Mouse (Mus musculus) frontal cortex, postnatal 36 days (tissue): ENCODE results near the gene Banf2.
A peak's percentile ranks its signal among the peaks of the same experiment; 100 is the strongest.

Experiments used
- DNase-seq, 2 experiments: peaks; one replicate each; pipeline ENCODE4 v3.0.0; 2022; ENCODE audit warnings: low spot score in 2 of 2

Banf2 gene

DNA sequence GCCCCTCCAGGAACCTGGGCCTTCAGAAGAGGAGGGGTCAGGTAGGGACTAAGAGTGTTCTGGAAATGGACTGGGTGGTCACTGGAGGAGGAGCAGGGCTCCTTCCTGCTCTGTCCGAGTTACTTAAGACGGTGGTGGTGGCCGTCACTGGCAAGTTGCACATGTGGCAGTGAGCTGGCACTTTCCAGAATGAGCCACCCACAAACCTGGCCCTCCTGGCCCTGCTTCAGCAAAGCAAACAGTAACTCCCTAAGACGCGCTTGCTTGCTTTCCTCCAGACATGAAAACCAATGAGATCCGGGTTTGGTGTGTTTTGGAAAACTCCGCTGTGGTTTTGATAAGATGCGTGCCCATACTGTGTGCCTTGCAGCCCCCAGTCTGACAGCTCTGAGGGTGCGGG is 7.5 kb upstream of the Banf2 start:
- DNase-seq, result no peak

DNA sequence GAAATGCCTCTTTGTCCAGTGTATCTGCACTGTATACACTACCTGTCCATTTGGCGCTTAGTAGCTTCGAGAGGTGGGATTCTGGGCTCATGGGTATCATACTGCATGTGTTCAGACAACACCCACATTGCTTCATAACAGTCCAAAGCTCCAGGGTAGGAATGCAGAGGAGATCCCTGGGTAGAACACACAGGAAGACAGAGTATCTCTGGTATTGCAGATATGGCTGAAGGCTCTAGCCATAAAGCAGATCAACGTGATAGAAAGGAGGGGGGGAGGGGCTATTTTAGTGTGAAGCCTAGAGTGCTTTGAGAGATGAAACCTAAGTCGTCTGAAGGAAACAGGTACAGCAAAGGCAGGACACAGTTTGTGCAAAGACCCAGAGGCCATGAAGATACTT is 6.4 kb upstream of the Banf2 start:
- DNase-seq, result no peak

DNA sequence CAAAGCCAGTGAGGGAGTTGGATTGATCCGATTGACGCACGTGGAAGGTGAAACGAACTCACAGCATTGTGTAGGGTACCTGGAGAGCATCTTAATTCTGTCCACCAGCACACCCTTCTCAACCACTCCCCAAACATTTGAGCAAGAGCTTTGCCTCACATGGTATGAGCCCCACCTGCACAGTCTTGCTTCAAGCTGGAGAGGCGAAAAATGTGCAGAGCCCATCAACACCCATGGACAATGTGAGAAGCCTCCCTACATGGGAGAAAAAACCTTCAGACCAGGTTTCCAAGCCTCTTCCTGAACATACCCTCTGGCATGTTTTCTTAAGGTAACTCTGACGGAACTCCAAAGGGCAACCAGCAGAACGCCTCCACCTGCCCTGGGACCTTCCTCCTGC is 2.1 kb upstream of the Banf2 start:
- DNase-seq, result no peak

DNA sequence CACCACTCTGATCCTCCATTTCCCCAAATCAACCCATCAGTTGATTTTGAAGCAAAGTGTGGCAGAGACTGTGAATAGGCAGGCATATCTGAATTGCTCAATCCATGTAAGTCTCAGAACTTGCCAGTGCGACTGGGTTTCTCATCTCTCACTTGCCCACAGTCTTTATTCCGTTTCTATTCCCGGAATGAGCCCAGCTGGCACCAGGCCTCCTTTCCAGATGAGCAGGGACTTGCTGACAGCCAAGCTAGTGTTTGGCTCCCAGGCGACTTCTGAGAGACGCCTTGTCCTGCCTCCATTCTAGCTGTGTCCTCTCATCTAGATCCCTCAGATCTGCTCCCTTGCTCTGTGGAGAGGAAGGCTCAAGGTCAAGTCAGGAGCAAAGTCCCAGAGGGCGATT is 11.9 kb downstream of the Banf2 start:
- DNase-seq, result peak; percentile 80 to 90

DNA sequence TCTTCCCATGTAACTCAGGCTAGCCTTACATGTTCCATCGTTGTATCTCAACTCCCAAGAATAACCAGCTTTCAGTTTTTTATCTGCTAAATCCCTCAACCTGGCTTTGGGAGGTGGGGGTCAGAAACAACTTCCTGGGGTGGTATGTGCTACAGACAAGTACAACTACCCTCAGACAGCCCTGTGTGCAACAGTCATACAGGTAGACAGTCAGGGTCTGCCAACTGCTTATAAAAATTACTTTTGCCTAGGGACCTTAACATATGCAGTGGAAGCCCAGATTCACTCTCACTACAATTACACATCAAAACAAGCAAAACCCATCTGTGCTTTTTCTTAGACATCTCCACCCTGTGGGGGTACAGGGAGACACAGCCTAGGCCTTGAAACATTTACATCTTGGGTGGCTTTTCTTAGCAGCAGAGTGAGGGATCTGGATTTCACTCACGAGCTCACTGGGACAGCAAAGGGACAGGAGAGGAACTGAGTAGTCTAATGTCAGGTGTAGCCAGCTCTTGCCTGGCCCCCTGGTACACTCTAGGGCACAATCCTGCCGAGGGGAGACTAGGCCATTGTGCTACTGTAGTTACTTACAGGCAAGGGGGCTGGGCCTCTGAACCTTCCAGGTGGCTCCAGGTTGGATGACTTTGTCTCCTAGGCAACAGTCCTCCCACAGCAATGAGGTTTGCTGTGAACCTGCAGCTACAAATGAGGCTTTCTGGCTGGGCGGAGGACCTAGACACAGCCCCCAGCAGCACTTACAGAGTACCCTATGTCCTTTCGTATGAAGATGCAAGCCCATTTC is 13.1 kb downstream of the Banf2 start:
- DNase-seq, result peak; percentile 33 to 49

DNA sequence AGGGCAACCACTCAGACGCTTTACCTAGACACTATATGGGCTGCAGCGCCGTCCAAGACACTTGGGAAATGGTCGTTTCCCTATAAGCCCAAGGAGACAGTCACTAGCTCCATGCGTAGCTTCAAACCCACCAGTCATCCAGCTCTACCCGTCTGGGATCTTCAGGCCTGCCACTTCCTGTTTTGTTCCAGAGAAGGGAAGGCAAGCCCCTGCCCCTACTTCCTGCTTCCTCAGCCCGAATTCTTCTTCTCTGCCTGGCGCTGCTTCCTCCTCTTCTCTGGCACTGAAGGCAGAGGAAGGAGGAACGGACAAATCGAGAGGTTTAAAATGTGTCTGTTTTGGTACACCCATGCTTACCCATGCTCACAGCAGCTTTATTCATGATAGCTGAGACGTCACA is 14.1 kb downstream of the Banf2 start:
- DNase-seq, result no peak

DNA sequence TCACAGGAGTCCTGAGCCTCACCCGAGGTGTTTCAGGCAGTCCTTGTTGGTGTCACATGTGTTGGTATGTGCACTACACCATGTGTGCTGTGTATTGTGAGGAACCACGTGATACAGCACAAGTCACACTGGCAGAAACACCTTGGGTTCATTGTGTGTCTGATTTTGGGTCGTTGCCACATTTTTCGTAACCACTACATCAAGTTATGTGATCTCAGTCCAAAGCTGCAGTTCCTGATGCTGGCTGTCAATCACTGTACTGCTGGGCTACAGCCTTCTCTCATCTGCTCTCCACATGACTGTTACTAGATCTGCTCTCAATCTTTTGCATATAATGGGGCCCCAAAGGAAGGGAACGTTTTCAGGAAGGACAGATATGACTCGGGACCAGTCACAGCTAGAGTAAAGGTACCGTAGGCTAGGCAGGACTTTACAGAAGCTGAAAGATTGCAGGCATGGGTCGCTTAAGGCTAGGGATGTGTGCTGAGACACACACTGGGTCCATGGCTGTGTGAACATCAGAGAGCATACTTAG is 17.4 kb downstream of the Banf2 start:
- DNase-seq, result no peak

DNA sequence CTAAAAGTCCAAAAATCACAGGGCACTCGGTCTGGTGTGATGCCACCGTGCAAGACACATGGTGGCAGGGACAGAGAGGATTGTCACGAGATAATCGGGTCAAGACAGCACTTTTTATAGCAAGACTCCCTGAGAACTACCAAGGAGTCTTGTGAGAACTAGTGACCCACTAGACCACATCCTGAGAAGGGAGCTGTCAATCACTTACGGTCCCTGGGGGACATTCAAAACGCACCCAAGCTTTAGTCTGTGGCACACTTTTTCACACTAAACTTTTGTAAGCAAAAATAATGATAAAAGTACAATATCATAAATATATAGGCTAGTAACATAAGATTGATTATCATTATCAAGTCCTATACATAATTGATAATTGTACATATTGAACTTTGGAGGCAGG is 18.0 kb downstream of the Banf2 start:
- no peak for DNase-seq

DNA sequence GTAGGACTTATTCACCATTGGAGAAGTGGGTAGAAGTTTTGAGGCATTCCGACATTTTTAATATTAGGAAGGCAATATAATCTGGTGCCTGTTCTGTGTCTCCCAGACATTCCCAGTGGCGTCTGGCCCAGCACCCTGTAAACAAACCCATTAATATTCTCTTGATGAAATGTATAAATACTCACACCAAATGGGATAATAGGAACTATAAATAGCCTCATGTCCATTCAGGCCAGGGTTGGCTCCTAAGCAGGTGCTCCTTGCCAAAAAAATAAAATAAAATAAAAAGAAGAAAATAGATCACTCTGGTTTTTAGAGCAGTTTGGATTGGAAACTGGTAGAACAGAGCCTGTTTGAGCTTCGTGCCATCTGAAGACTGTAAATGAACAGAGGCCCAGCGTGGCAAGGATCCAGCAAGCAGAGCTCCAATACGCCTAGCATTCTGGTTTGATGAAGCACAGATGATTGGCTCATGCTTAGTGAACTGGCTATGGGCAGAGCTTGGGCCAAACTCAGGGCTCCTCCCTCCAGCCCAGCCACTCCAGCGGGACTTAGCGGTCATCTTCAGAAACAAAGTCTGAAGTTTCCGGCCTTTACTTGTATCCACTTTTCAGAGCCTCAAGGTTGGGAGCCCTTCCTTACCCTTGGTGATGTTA is 19.7 kb downstream of the Banf2 start:
- peak; percentile 40 to 67 for DNase-seq

DNA sequence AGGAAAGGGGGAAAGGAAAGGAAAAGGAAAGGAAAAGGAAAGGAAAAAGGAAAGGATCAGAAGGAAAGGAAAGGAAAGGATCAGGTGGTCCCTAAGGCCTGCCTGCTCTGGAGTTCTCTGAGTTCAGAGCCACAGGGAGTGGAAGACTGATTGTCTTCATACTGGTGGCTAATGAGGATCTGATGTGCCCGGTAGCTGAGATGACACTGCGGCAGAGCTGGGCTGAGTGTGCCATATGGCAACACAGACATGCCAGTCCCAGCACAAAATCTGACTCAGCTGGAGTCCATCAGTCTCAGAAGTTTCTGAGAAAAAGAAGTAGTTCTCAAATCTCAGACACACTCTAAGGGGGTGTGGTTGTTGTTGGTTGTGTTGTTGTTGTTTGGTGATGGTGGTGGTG is 24.9 kb downstream of the Banf2 start:
- no peak for DNase-seq

DNA sequence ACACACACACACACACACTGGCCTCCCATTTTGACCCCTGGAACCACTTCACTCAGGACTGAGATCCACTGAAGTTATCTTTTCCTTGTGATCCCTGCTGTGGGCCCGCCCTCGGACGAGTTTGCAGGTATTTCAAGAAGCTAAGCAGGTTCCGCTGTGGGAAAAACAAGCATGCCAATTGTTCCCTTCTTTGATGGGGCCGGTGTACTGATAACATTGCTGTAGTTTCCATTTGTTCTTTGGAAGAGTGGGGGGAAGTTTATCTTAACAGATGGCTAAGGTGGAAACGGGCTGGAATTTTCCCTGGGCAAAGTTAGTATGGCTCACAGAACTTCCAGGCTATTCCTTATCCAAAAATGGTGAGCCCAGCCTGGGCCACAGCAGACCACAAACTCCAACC is 28.8 kb downstream of the Banf2 start:
- DNase-seq, result no peak

DNA sequence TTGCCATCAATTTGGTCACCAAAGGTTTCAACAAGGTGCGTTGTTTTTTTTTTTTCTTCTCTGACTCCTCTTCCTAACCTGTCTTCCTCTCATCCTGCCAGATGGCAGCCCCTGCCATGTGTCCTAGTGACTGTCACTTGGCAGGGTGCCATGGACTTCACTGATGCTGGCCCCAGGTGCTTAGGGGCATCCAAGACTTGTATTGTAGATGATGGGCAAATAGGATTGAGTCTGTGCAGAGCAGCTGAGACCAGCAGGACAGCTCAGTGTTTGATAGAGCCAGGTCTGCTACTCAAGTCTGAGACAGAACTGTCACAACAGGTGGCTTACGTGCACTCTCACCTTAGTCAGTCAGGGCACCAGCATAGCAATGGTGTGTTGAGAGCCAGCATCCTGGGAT is 32.6 kb downstream of the Banf2 start:
- DNase-seq, result no peak

DNA sequence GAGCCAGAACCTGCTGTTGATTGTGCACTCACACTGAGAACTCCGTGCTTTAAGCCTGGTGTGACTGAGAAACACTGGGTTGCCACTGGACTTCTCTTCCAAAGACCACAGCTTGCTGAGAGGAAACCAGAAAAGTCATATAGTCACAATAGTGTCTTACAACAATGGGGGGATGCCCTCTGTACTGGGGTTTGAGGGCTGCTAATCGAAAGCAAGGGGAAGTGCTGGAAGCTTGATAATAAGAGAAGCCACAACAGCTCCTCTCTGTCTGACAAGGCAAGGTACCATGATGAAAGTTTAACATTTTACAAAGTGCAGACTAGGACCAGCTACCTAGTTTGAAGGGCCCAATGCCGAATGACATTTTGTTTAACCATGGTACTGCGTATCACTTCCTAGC is 36.8 kb downstream of the Banf2 start:
- no peak for DNase-seq

DNA sequence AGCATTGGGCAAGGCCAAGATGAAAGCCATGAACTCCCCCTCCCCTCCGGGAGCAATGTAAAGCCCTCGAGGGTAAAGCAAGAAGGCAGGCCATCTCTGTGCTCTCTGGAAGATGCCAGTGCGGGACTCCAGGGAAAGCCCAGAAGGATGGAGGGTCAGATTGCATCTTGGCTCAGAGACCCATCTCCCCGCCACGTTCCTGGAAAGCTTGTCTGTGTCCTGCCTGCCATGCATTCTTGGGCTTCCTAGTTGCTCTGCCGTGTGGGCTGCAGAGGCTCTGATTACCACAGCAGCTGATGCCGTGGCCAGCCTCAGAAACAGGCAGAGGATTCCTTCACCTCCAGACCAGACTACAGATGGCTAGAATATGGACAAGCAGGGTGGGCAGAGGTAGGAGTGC is 37.6 kb downstream of the Banf2 start:
- DNase-seq, result no peak

DNA sequence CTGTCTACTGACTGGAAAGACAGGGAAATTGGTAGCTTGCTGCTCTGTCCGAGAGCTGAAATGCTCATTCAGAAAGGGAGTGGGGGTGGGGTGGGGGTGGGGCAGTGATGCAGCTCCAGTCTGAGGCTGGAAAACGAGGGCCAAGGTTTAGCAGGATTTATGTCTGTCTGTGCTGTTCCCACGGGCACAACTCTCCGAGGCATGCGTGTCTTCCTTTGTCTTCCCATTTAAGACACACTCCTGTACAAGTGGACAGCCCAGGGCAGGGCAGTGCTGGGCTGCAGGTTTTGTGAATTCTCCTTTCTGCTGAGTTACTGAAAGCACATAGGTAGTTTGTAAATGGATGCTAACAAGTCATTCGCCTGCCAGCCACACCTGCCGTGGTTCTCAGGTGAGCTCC is 39.8 kb downstream of the Banf2 start:
- DNase-seq, result no peak

DNA sequence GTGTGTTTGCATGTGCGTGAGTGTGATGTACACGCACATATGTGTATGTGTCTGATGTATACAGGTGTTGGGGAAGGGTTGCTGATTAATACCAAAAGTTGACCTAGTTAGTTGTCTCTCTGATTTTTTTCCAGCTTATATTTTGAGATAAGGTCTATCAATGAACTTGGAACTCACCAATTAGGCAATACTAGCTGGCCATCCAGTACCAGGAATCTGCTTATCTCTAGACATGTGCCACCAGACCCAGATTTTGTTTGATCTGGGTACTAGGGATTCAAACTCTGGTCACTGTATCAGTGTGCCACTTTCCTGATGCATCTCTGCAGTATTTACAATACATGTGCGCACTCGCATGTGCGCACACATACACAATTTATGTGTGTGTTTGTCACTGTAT is 41.2 kb downstream of the Banf2 start:
- DNase-seq, result no peak

DNA sequence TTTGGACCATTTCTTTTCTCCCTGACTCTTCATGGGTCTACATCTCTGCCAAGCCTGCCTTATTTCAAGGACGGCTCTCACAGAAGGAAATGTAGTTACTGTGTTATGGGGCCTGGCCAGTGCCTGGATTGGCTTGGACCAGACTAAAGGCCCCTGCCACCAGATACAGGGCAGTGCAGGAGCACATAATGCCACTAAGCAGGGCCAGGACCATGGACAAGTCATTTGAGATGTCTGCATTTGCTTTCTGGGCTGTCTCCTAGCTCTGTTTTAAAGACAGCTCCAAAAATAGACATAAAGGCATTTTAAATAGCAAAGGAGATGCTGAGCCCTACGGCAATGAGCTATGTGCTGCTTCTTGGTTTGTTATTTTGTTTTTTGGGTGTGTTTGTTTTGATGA is 43.8 kb downstream of the Banf2 start:
- no peak for DNase-seq

DNA sequence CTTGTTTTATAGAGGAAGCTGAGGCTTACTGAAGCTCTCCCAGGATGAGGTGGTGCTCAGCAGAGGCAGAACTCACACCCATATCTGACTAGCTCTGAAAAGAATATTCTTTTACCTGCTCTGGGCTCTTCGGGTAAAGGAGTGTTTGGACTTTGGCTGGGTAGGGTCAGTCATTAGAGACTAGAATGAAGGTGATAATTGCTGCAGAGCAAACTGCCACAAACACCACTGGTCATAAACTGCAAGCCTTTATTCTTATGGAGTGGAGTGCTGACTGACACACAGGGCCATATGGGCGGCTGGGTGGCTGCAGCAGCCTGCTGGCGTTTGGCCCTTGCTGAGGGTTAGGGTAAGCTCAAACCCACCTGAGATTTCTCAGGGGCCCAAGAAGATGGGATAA is 46.0 kb downstream of the Banf2 start:
- no peak for DNase-seq

DNA sequence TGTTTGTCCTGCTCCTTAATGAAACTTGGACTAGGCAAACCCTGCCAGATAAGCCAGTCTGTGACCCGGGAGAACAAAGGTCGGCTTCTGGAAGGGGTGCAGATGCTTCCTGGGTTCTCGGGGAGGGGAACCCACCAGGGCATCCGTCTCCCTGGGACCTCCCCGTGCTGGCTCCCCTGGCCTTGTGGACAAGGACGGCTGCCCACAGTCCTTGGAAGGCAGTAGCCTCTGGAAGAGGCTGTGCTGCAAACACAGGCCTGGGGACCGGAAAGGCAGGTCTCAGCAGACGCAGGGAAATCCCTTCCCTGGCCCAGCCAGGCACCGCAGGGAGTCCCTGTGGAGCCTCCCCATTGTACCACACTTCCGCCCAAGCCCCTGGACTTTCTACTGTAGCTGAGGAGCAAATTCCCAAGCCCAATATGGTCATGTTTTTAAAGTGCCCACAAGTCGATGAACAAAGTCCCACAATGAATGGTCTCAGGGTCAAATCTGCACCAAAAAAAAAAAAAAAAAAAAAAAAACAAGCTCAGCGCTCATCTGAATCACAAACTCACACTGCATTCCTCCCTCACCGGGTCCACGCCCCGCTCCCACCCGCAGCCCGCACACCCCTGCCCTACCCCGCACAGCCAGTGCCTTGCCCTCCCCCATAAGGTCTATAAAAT is 53.5 kb downstream of the Banf2 start:
- DNase-seq, result no peak

DNA sequence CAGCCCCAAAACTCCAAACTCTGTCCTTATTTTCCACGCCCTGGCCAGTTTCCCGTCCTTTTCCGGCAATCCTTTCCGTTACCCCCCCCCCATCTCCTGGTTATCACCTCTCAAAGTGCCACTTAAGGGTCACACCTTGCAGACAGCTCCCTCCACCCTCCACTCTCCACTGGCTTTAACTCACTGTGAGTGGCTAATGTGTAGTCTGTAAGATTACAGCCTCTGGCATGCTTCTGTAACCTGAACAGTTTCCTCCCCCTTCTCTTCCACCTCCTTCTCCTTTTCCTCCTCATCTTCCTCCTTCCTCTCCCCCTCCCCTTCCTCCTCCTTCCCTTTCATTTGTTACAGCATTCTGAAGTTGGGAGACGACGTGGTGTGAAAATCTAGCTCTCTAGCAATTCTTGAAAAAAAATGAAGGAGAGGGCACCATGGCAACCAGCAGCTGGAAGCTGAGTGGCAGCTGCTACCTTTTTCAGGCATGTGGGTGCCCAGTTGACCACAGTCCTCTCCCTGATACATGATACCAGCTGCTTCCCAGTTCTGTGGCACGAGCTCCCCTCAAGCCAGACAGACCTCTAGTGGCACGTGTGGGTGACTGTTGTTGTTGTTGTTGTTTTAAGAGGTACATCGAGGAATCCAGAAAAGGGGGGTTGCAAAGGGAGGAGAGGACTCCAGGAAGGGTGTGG is 55.2 kb downstream of the Banf2 start:
- DNase-seq, result no peak

DNA sequence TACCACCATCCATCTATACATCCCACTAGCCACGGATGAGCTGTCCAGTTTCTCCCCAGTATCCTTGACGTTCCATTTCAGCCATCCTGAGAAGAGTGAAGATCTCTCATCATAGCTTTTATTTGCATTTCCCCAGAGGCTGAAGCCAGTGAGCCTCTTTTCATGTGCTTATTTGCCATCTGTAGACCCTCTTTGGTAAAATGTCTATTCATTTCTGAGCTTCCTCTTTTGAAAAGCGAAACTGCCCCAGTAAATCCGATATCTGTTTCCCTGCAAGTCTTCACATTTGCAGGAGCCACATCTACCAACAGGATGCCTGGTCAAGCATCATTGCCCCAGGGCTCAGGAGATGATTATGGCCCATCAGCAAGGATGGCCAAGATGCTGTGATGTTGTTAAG is 59.9 kb downstream of the Banf2 start:
- DNase-seq, result no peak

DNA sequence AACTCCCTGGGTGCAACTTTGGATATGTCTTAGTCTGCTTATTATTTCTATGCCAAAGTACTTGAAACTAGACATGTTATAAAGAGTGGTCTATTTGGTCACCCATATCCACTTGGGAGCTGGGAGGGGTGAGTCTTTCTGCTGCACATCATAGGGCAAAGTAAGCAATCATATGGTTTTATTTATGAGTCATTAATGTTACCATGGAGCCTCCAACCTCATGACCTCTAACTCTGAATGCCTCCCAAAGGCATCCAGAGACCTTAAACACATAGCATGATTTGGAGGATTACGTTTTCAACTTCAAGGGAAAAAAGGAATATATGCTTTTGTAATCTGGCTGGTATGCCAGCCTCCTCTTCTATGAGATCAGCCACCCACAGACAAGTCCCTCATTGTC is 61.9 kb downstream of the Banf2 start:
- DNase-seq, result no peak
